14 mouse cellular contexts compared by ENCODE assay signal in genomic region chr5:128267366-128267765, GRCm38 (mm10).
"Had no signal": no experiment of that assay in that cellular context is flagged by ENCODE, and none has a peak within 500 bp of the region (broad histone marks: within the 10 kb centered on the region; RNA-seq: fewer than 3 reads in every experiment).

No protein-coding gene starts in this region.

- H3K4me3 ChIP-seq: layer of hippocampus, adult 2 months; limb, embryonic 12.5 days; liver, embryonic 13.5 days; midbrain, embryonic 12.5 days; stomach, embryonic 15.5 days had no signal

- H3K9me3 ChIP-seq: limb, embryonic 12.5 days; midbrain, embryonic 12.5 days; stomach, embryonic 15.5 days had no signal

- H3K36me3 ChIP-seq: limb, embryonic 12.5 days; liver, embryonic 13.5 days; midbrain, embryonic 12.5 days; stomach, embryonic 15.5 days had no signal

- H3K9ac ChIP-seq: limb, embryonic 12.5 days; liver, embryonic 13.5 days; liver, postnatal 0 days; midbrain, embryonic 12.5 days; stomach, embryonic 15.5 days had no signal

- H3K27ac ChIP-seq: hindbrain, postnatal 0 days; layer of hippocampus, adult 2 months; limb, embryonic 12.5 days; liver, embryonic 13.5 days; midbrain, embryonic 12.5 days; stomach, embryonic 15.5 days had no signal

- H3K27me3 ChIP-seq: limb, embryonic 12.5 days; liver, embryonic 13.5 days; stomach, embryonic 15.5 days had no signal

- H3K4me2 ChIP-seq: limb, embryonic 12.5 days; liver, embryonic 13.5 days; midbrain, embryonic 12.5 days; stomach, embryonic 15.5 days had no signal

- DNase-seq: kidney, adult 18-20 months; kidney, postnatal 10 days; kidney, postnatal 4 days; liver; liver, embryonic 13.5 days; liver, postnatal 0 days; retina, postnatal 1 day; thymus, postnatal 36 days had no signal

- ATAC-seq: hindbrain, postnatal 0 days; liver, postnatal 0 days; midbrain, embryonic 16.5 days had no signal

- H3K4me1 ChIP-seq: limb, embryonic 12.5 days; liver, embryonic 13.5 days; midbrain, embryonic 12.5 days; stomach, embryonic 15.5 days had no signal
